Mouse (Mus musculus) limb, embryonic 13.5 days (tissue): ENCODE data around the gene P2rx1. TPM values are rescaled to one million over a fixed set of nuclear protein-coding genes. Genes with fewer than 3 reads are reported as not detected.

Experiments
- ATAC-seq: fragments of 200-750 bp; cut with Nextera tagmentation; 2 replicates; pipeline ENCODE4 v1.8.0; 2017; ENCODE audit warnings: low read depth, moderate number of reproducible peaks, moderate TSS enrichment; ENCODE audit not compliant: low FRiP score
- H3K27ac ChIP-seq: fragments of 300-500 bp; sonication (generic); 2 replicates; pipeline ENCODE4 v1.5.1; 2015; ENCODE audit warnings: inconsistent platforms, mild to moderate bottlenecking, moderate library complexity
- H3K27me3 ChIP-seq: fragments of 300-500 bp; sonication (generic); 2 replicates; pipeline ENCODE4 v1.6.1; 2015; ENCODE audit warnings: mild to moderate bottlenecking, inconsistent platforms
- H3K36me3 ChIP-seq: fragments of 300-500 bp; sonication (generic); 2 replicates; pipeline ENCODE4 v1.6.1; 2015; ENCODE audit warnings: inconsistent platforms, mild to moderate bottlenecking, moderate library complexity
- H3K4me1 ChIP-seq: fragments of 300-500 bp; sonication (generic); 2 replicates; pipeline ENCODE4 v1.6.1; 2015; ENCODE audit warnings: inconsistent platforms
- H3K4me2 ChIP-seq: fragments of 300-500 bp; sonication (generic); replicated peaks from 2 replicates; pipeline ENCODE4 v1.6.1; 2015; ENCODE audit warnings: inconsistent platforms, mild to moderate bottlenecking, moderate library complexity
- H3K4me3 ChIP-seq: fragments of 300-500 bp; sonication (generic); 2 replicates; pipeline ENCODE4 v1.5.1; 2015; ENCODE audit warnings: moderate library complexity, mild to moderate bottlenecking, inconsistent platforms
- H3K9ac ChIP-seq: fragments of 300-500 bp; sonication (generic); 2 replicates; pipeline ENCODE4 v1.6.1; 2015; ENCODE audit warnings: mild to moderate bottlenecking, inconsistent platforms
- H3K9me3 ChIP-seq: fragments of 300-500 bp; sonication (generic); 2 replicates; pipeline ENCODE4 v1.6.1; 2016; ENCODE audit warnings: inconsistent platforms
- WGBS: fragments of 180-500 bp; shearing (Covaris S2); methylation state at CpG from one replicate; pipeline ENCODE4 v1.1.7; 2015; 5-methylcytosine and 5-hydroxymethylcytosine counted together
- polyA plus RNA-seq: library from polyadenylated mRNA; unstranded; fragments of >200 nt; fragmentation: Nextera tagmentation; extraction: Ambion mirVana; gene quantifications from 2 replicates; pipeline ENCODE4 v1.2.1, GENCODE M21; 2015

Gene P2rx1
- polyA plus RNA-seq, 1 experiment from 2014 or later, result 0.84 TPM

DNA sequence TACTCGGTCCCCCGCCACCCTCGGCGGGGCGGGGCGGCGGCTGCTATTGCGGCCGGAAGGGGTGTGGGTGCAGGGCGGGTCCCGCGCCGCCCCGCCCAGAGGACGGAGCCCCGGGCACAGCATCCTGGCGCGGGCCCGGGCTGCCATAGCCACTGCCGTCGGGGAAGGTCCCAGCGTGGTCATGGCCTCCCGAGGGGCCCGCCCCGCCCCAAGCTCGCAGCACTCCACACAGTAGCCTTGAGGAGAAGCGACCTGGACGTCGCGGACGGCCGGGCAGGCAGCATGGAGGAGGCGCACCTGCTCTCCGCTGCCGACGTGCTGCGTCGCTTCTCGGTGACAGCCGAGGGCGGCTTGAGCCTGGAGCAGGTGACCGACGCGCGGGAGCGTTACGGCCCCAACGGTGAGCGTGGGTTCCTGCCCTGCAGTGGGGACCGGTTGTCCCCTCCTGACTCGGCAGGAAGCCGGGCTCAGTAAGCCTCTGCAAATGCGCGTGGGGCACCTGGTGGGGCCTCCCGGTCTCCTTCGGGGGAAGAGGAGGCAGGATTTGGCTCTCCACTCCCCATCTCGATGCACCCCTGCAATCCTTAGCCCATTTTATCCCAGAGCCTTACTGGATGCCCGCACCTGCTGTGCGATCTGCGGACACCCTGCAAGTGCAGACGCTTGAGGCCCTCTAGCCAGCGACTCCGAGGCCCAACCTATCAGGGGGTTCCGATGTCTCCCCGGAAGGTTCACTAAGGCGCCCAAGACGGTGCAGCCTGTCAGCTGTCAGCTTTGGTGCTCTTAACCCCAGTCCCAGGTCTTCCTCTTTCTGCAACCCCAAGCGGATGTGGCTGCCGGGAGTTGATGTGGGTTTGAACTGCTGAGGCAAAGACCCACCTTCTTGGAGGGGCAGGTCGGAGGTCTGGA, 37.6 kb upstream of the P2rx1 start, which contains the start of gene Atp2a3:
Atp2a3 (plus strand) TSS at position 98 of the 909 bp plus-strand sequence.
- Histone ChIP-seq H3K9me3 (no peaks in the 10 kb centered on the region), H3K9ac (peak within 1 kb of the TSS; percentile 39; the same call in 1 of the 2 replicates), H3K4me1 (peaks cover 16% of the 10 kb centered on the region), H3K36me3 (no peaks in the 10 kb centered on the region), H3K27me3 (peaks cover 60% of the 10 kb centered on the region), H3K4me3 (peak within 1 kb of the TSS; percentile 43), H3K4me2 (peak within 1 kb of the TSS; percentile 67), H3K27ac (no peak within 1 kb of the TSS)
- no peak for ATAC-seq
- 4% methylated on average over 68 of the region's 70 CpGs for WGBS

- peaks cover 60% of the 10 kb centered on the region for H3K27me3 ChIP-seq
- no peak overlapping the region for H3K9ac ChIP-seq
- no peak overlapping the region for H3K4me2 ChIP-seq
- no peak overlapping the region for H3K27ac ChIP-seq
- H3K36me3 ChIP-seq, result no peaks in the 10 kb centered on the region
- H3K9me3 ChIP-seq, result no peaks in the 10 kb centered on the region
- WGBS, result 76% methylated on average over 2 of the region's 2 CpGs
- no peak overlapping the region for H3K4me3 ChIP-seq
- peaks cover 16% of the 10 kb centered on the region for H3K4me1 ChIP-seq
- no peak for ATAC-seq
Observed at GRCm38 (mm10) chr11:72962378-72962777, 36.5 kb upstream of the P2rx1 start.

GRCm38 (mm10) chr11:72963058-72963788, 35.7 kb upstream of the P2rx1 start:
- no peak overlapping the region for H3K4me2 ChIP-seq
- ATAC-seq, result no peak
- no peak overlapping the region for H3K9ac ChIP-seq
- H3K4me3 ChIP-seq, result no peak overlapping the region
- H3K9me3 ChIP-seq, result no peaks in the 10 kb centered on the region
- no peak overlapping the region for H3K27ac ChIP-seq
- H3K36me3 ChIP-seq, result no peaks in the 10 kb centered on the region
- H3K4me1 ChIP-seq, result peaks cover 16% of the 10 kb centered on the region
- peaks cover 60% of the 10 kb centered on the region for H3K27me3 ChIP-seq
- WGBS, result 35% methylated on average over 7 of the region's 7 CpGs

DNA sequence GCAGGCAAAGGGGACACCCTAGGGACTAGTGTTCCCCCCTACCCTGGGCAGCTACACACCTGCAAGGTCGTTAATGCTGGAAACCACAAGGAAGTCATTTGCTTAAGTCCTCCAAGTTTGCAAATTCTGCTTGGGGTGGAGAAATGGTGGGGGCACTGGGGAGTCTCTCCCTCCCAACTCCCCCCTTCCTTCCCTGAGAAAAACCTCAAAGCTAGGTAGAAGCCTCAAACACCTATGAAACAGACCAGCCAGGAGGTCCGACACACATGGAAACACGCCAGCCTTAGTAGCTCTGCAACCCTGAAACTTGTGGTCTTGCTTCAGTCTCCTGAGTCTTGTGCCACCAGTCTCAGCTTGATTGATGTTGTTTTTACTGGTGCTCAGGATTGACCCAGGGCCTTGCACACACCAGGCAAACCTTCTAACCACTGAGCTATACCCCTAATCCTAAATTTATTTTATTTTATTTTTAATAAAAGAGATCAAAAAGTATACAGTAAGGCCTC, 35.1 kb upstream of the P2rx1 start:
- H3K27ac ChIP-seq, result no peak overlapping the region
- no peaks in the 10 kb centered on the region for H3K36me3 ChIP-seq
- no peak overlapping the region for H3K4me3 ChIP-seq
- peaks cover 54% of the 10 kb centered on the region for H3K27me3 ChIP-seq
- H3K4me2 ChIP-seq, result no peak overlapping the region
- no peak overlapping the region for H3K9ac ChIP-seq
- 42% methylated on average over 3 of the region's 3 CpGs for WGBS
- H3K4me1 ChIP-seq, result peaks cover 16% of the 10 kb centered on the region
- ATAC-seq, result no peak
- H3K9me3 ChIP-seq, result no peaks in the 10 kb centered on the region

- Histone ChIP-seq H3K27me3 (0 out of 2 replicates have a peak, but pooled peaks cover 10% of the 10 kb centered on the region), H3K9me3 (no peaks in the 10 kb centered on the region), H3K4me1 (no peaks in the 10 kb centered on the region), H3K9ac (no peak overlapping the region), H3K36me3 (no peaks in the 10 kb centered on the region), H3K27ac (no peak overlapping the region), H3K4me2 (no peak overlapping the region), H3K4me3 (no peak overlapping the region)
- no peak for ATAC-seq
- 80% methylated on average over 13 of the region's 13 CpGs for WGBS
Observed at GRCm38 (mm10) chr11:72974995-72975503, 23.9 kb upstream of the P2rx1 start.

- Histone ChIP-seq H3K4me2 (no peak overlapping the region), H3K27me3 (0 out of 2 replicates have a peak, but pooled peaks cover 6% of the 10 kb centered on the region), H3K27ac (no peak overlapping the region), H3K9me3 (no peaks in the 10 kb centered on the region), H3K9ac (no peak overlapping the region), H3K4me3 (no peak overlapping the region), H3K36me3 (no peaks in the 10 kb centered on the region), H3K4me1 (no peaks in the 10 kb centered on the region)
- 82% methylated on average over 9 of the region's 9 CpGs for WGBS
- no peak for ATAC-seq
Observed at GRCm38 (mm10) chr11:72982516-72982915, 16.4 kb upstream of the P2rx1 start.

DNA sequence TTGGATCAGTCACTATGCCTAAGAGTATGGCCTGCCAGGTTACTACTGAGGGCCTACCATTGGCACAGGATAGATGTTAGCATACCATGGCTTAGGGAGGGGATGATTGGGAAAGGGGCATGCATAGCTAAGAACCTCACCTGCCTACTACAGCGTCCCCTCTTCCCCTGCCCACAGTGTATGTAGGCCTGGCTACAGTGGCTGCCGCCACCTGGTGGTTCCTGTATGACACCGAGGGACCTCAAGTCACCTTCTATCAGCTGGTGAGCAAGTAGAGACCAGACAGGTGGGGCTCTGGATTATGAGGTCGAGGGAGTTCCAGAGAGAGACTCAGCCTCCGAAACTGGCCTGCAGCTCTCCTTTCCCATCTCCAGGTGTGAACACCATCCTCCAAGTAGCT, 15.6 kb upstream of the P2rx1 start:
- Histone ChIP-seq H3K9ac (no peak overlapping the region), H3K27ac (no peak overlapping the region), H3K4me1 (no peaks in the 10 kb centered on the region), H3K4me3 (no peak overlapping the region), H3K9me3 (no peaks in the 10 kb centered on the region), H3K36me3 (no peaks in the 10 kb centered on the region), H3K4me2 (no peak overlapping the region), H3K27me3 (0 out of 2 replicates have a peak, but pooled peaks cover 3% of the 10 kb centered on the region)
- ATAC-seq, result no peak
- 47% methylated on average over 5 of the region's 5 CpGs for WGBS

- no peak for ATAC-seq
- Histone ChIP-seq H3K9ac (no peak overlapping the region), H3K27me3 (no peaks in the 10 kb centered on the region), H3K36me3 (no peaks in the 10 kb centered on the region), H3K4me3 (no peak overlapping the region), H3K4me2 (no peak overlapping the region), H3K9me3 (no peaks in the 10 kb centered on the region), H3K27ac (no peak overlapping the region), H3K4me1 (0 out of 2 replicates have a peak, but pooled peaks cover 5% of the 10 kb centered on the region)
- 78% methylated on average over 5 of the region's 5 CpGs for WGBS
Observed at GRCm38 (mm10) chr11:72986745-72987144, 12.2 kb upstream of the P2rx1 start.

DNA sequence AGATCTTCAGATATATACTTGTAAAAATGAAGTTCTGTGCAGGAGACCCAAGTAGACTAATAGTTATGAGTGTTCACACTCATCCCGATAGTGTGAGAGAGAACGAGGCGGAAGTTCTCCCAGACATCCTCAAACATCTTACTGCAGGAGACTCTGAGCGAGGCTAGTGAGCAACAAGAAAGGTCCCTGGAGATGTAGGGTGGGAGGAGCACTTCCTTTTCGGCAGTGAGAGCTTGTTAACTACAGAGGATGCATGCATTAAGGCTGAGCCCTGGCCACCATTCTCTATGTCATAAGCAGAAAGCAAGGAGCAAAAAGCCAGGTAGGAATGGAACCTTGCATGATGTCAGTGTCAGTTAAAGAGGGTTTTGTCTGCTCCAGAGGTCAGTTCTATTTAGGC, 11.7 kb upstream of the P2rx1 start:
- ATAC-seq, result no peak
- Histone ChIP-seq H3K4me2 (no peak overlapping the region), H3K9ac (no peak overlapping the region), H3K9me3 (no peaks in the 10 kb centered on the region), H3K27ac (no peak overlapping the region), H3K27me3 (no peaks in the 10 kb centered on the region), H3K36me3 (no peaks in the 10 kb centered on the region), H3K4me3 (no peak overlapping the region), H3K4me1 (peaks cover 5% of the 10 kb centered on the region; the same call in 1 of the 2 replicates)
- 60% methylated on average over 5 of the region's 5 CpGs for WGBS

DNA sequence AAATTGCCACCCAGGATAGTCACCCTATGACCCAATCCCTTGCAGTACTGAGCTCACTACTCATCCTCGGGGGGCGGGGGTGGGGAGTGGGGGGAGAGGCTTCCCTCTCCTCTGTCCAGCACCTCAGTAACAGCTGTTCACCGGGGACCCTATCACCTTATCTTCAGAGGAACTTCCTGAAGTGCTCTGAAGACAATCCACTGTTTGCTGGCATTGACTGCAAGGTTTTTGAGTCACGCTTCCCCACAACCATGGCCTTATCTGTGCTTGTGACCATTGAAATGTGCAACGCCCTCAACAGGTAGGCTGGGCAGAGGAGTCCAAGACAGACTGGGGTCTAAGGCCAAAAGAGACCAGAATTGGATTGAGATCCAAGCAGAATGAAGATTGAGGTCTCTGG, 11.1 kb upstream of the P2rx1 start:
- H3K4me3 ChIP-seq, result no peak overlapping the region
- no peaks in the 10 kb centered on the region for H3K36me3 ChIP-seq
- no peak overlapping the region for H3K9ac ChIP-seq
- H3K27ac ChIP-seq, result no peak overlapping the region
- H3K9me3 ChIP-seq, result no peaks in the 10 kb centered on the region
- no peaks in the 10 kb centered on the region for H3K27me3 ChIP-seq
- peaks cover 5% of the 10 kb centered on the region; the same call in 1 of the 2 replicates for H3K4me1 ChIP-seq
- ATAC-seq, result no peak
- WGBS, result 68% methylated on average over 5 of the region's 5 CpGs
- H3K4me2 ChIP-seq, result no peak overlapping the region

GRCm38 (mm10) chr11:72989044-72989443, 9.9 kb upstream of the P2rx1 start:
- WGBS, result 80% methylated on average over 6 of the region's 6 CpGs
- no peak for ATAC-seq
- H3K9ac ChIP-seq, result no peak overlapping the region
- H3K4me1 ChIP-seq, result peaks cover 5% of the 10 kb centered on the region; the same call in 1 of the 2 replicates
- no peak overlapping the region for H3K27ac ChIP-seq
- no peak overlapping the region for H3K4me2 ChIP-seq
- H3K4me3 ChIP-seq, result no peak overlapping the region
- no peaks in the 10 kb centered on the region for H3K27me3 ChIP-seq
- H3K9me3 ChIP-seq, result no peaks in the 10 kb centered on the region
- no peaks in the 10 kb centered on the region for H3K36me3 ChIP-seq

- no peak overlapping the region for H3K9ac ChIP-seq
- ATAC-seq, result no peak
- no peak overlapping the region for H3K27ac ChIP-seq
- H3K4me1 ChIP-seq, result peaks cover 5% of the 10 kb centered on the region; the same call in 1 of the 2 replicates
- 57% methylated on average over 9 of the region's 9 CpGs for WGBS
- H3K9me3 ChIP-seq, result no peaks in the 10 kb centered on the region
- H3K36me3 ChIP-seq, result no peaks in the 10 kb centered on the region
- H3K4me3 ChIP-seq, result no peak overlapping the region
- no peaks in the 10 kb centered on the region for H3K27me3 ChIP-seq
- H3K4me2 ChIP-seq, result no peak overlapping the region
Observed at GRCm38 (mm10) chr11:72990688-72991087, 8.2 kb upstream of the P2rx1 start.
